Mouse (Mus musculus) spleen, adult 2 months (tissue): ENCODE results near the gene Cenph.

ENCODE experiments used
- CTCF ChIP-seq: fragments of 200-500 bp; IDR thresholded peaks from 2 replicates; pipeline ENCODE4 v1.5.1; 2011; ENCODE audit warnings: mild to moderate bottlenecking, inconsistent platforms; ENCODE audit not compliant: insufficient read depth, insufficient read length, insufficient replicate concordance; ENCODE audit errors: extremely low read depth
- POLR2A ChIP-seq: fragments of 200-500 bp; IDR thresholded peaks from 2 replicates; pipeline ENCODE4 v1.6.1; 2011; ENCODE audit warnings: low read depth, low read length, inconsistent platforms

DNA sequence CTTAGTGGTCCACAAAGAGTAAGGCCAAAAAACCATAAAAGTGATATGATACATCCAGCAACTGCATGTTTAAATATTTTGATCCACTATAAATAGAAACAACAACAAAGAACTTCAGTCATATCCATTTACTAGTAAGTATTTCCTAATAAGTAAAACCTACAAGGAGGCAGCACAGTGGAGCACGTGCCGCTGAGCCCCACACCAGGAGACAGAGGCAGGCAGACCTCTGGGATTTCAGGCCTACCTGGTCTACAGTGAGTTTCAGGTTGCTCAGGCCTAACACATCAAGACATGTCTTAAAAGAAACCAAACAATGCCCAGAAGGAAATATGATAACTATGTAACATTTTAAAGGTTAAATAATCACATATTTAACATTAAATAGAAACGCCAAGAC is 49.2 kb upstream of the Cenph start:
- TF ChIP-seq CTCF (no peak), POLR2A (no peak)
